Mouse (Mus musculus): ENCODE results near the gene Cyp2s1. TPM values are rescaled to one million over a fixed set of nuclear protein-coding genes. Genes with fewer than 3 reads are reported as not detected.

The Cyp2s1 gene
- polyA plus RNA-seq (2017; shearing (Covaris generic)), result 1 to 10 TPM; 2.1 to 3.0 TPM

GRCm38 (mm10) chr7:25816241-25816919 lies at the start of gene Cyp2s1:
Gene Cyp2s1 (minus strand): TSS chr7:25816913.
- peak; percentile 76 for ATAC-seq

DNA sequence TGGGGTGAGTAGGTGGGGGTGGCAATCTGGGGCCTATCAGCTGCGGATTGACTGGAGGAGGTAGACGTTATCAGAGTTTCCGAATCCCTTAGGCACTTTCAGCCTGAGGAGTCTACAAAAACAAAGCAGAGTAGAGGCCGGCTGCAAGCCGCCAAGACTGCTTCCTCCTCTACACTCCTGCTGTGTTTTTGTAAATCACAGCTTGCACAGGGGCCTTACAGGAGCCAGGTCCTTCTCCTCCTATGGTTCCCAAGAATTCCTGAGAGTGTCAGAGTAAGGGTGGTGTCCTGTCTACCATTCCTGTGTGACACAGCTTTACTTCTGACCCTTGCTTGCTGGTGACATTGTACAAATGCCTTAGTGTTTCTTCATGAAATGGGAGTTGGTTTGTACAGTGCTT lies 48.1 kb upstream of the Cyp2s1 start:
- no peak for ATAC-seq

- no peak for ATAC-seq
Measured at GRCm38 (mm10) chr7:25863756-25864155, 47.0 kb upstream of the Cyp2s1 start.

- no peak for ATAC-seq
Measured at GRCm38 (mm10) chr7:25862365-25862764, 45.7 kb upstream of the Cyp2s1 start.

GRCm38 (mm10) chr7:25859962-25860870 lies 43.5 kb upstream of the Cyp2s1 start:
- no peak for ATAC-seq

DNA sequence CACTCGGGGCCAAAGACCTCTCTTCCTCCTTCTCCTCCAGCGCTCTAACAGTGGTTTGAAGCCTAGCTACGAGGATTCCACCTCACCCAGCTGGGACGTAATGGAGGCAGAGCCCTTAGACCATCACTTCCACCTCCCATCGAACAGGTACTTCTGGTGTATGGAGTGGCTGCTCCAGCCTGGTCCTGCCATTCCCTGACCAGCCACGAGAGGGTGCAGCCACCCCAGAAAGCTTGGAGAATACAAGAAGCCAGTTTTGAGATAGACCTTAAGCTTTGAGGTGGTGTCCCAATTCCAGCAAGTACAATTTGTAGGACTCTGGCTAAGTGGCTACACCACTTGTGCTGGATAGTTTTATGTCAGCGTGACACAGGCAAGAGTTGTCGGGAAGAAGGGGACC lies 38.4 kb upstream of the Cyp2s1 start:
- ATAC-seq, result peak; percentile 84

DNA sequence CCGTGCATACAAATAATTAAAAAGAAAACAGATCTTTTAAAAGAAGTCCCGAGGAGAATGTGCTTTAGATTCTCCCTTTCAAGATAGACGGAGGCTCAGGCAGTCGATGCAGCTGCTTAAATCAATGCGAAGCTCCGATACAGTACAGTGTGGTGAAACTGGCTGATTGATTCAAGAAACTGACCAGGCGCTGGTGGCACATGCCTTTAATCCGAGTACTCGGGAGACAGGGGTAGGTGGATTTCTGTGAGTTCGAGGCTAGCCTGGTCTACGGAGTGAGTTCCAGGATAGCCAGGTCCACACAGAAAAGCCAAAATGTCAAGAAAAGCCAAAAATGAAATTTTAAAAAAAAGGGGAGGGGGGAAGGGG lies 31.7 kb upstream of the Cyp2s1 start:
- ATAC-seq, result peak; percentile 36

GRCm38 (mm10) chr7:25847722-25848443 lies 31.2 kb upstream of the Cyp2s1 start:
- ATAC-seq, result peak; percentile 94

DNA sequence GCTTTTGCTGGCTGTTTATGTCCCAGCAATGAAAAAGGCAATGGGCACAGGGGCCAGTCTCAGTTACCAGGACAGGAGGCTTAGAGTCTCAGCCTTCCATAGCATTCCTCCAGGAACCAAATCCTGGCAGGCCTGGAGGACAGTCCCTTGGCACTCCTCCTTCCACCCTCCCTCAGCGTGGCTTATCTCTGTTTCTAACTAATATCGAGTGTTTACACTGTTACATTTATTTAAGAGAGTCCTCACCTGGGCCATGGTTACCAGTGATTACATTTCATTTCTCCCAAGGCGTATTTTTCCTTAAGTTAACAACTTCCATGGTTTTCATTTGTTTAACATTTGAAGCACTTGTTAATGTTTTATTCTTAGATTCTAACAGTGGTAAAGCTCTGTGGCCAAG lies 28.2 kb upstream of the Cyp2s1 start:
- no peak for ATAC-seq

GRCm38 (mm10) chr7:25844423-25844822 lies 27.7 kb upstream of the Cyp2s1 start:
- no peak for ATAC-seq

- ATAC-seq, result no peak
Measured at GRCm38 (mm10) chr7:25843492-25843891, 26.8 kb upstream of the Cyp2s1 start.

- ATAC-seq, result no peak
Measured at GRCm38 (mm10) chr7:25840908-25841307, 24.2 kb upstream of the Cyp2s1 start.

- peak; percentile 98 for ATAC-seq
Measured at GRCm38 (mm10) chr7:25835188-25835891, 18.6 kb upstream of the Cyp2s1 start.

- no peak for ATAC-seq
Measured at GRCm38 (mm10) chr7:25831557-25832530, 15.1 kb upstream of the Cyp2s1 start.

GRCm38 (mm10) chr7:25830251-25830650 lies 13.5 kb upstream of the Cyp2s1 start:
- ATAC-seq, result no peak

DNA sequence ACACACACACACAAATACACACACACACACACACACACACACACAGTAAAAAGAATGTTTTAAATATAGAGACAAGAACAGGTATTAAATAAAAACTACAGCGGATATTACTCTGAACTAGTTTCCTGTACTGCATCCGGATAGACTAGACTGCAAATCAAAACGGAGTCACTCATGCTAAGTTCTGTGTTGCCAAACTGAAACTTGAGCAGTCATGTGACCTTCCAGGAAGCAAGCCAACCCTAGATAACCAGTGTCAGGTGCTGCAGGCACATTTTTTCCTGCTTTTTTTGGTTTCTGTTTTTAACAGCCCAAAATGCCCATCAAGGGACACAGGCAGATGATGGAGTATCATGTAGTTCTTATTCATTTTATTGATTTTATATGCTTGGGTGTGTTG lies 10.5 kb upstream of the Cyp2s1 start:
- peak; percentile 98 for ATAC-seq

GRCm38 (mm10) chr7:25826029-25826428 lies 9.3 kb upstream of the Cyp2s1 start:
- peak; percentile 44 for ATAC-seq

- ATAC-seq, result no peak
Measured at GRCm38 (mm10) chr7:25825043-25825442, 8.3 kb upstream of the Cyp2s1 start.

DNA sequence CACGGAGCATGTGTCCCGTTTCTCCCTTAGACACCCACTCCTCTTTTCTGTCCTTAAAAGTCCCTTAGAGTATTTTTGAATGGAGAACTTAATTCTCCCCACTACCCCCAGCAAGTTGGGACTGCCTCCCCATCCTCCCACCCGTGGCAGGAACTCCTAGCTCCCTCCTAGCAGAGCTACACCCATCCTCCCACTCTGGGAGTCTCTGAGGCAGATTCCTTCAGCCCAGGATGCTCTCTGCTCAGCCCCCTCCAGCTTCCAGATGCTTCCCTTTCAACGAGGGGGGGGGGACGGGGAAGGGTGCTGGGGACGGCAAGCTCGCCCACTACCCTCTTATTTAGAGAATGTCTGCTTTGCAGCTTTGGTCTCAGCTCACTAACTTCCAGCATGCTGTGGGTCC lies 1.1 kb downstream of the Cyp2s1 start:
- ATAC-seq, result no peak

- no peak for ATAC-seq
Measured at GRCm38 (mm10) chr7:25814711-25815110, 2.0 kb downstream of the Cyp2s1 start.

DNA sequence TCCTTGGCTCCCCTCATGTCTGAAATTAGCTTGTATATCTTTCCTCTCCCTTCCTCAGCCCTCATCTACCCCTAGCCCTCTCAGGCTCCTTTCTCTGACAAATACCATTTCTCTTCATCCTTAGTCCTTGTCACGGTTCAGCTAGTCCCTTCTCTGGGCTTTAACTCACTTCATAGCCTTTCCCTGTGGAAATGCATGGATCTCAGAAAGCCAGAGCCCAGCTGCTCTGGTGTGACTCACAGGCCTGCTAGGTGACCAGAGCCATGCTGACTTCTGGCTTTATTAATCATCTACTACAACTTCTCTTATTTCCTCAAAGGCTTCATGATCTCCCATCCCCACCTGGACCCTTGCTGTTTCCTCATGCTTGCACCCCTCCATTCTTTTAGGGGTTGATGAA lies 4.5 kb downstream of the Cyp2s1 start:
- no peak for ATAC-seq
